ENCODE assay signal across 33 mouse cellular contexts in genomic region chr16:13153215-13153614, GRCm38 (mm10).
"Had no signal": no experiment of that assay in that cellular context is flagged by ENCODE, and none has a peak within 500 bp of the region (broad histone marks: within the 10 kb centered on the region; RNA-seq: fewer than 3 reads in every experiment).

No protein-coding gene starts in this region.

- H3K36me3 ChIP-seq: intestine, embryonic 15.5 days had no signal

- ATAC-seq: hindbrain, embryonic 16.5 days; hindbrain, postnatal 0 days; inflammation-experienced regulatory T-cells, adult 6 months; intestine, embryonic 15.5 days; intestine, embryonic 16.5 days; intestine, postnatal 0 days had no signal

- DNase-seq: heart, postnatal 10 days; heart, postnatal 4 days; kidney, adult 11 months; kidney, adult 18-20 months; kidney, adult 2 months; kidney, adult 8-10 months; kidney, adult 9 months; kidney, postnatal 10 days; kidney, postnatal 14 days; kidney, postnatal 25 days; kidney, postnatal 36 days; kidney, postnatal 4 days; layer of hippocampus, adult 9-11 months; layer of hippocampus, postnatal 36 days had no signal

- H3K9me3 ChIP-seq: heart, embryonic 12.5 days; heart, embryonic 13.5 days; heart, embryonic 15.5 days; hindbrain, embryonic 10.5 days; hindbrain, embryonic 12.5 days; hindbrain, embryonic 13.5 days; hindbrain, embryonic 15.5 days; intestine, embryonic 15.5 days; kidney, embryonic 15.5 days had no signal

- H3K4me3 ChIP-seq: heart, embryonic 12.5 days; heart, embryonic 13.5 days; heart, embryonic 15.5 days; hindbrain, embryonic 10.5 days; hindbrain, embryonic 12.5 days; hindbrain, embryonic 13.5 days; hindbrain, embryonic 15.5 days; intestine, embryonic 15.5 days; kidney, embryonic 15.5 days; layer of hippocampus, adult 2 months; left cerebral cortex, adult 2 months had no signal

- H3K27ac ChIP-seq: heart, embryonic 13.5 days; heart, embryonic 15.5 days; hindbrain, embryonic 10.5 days; hindbrain, embryonic 12.5 days; hindbrain, embryonic 13.5 days; hindbrain, embryonic 14.5 days; hindbrain, embryonic 15.5 days; hindbrain, postnatal 0 days; intestine, embryonic 15.5 days; kidney, embryonic 15.5 days; kidney, postnatal 0 days; layer of hippocampus, adult 2 months; left cerebral cortex, adult 2 months had no signal

- H3K4me2 ChIP-seq: heart, embryonic 11.5 days; heart, embryonic 12.5 days; heart, embryonic 13.5 days; heart, embryonic 15.5 days; hindbrain, embryonic 12.5 days; hindbrain, embryonic 13.5 days; hindbrain, embryonic 14.5 days; hindbrain, embryonic 15.5 days; intestine, embryonic 15.5 days; kidney, embryonic 15.5 days had no signal

- H3K27me3 ChIP-seq: heart, embryonic 12.5 days; heart, embryonic 13.5 days; heart, embryonic 15.5 days; hindbrain, embryonic 12.5 days; hindbrain, embryonic 13.5 days; hindbrain, embryonic 15.5 days; intestine, embryonic 15.5 days; kidney, embryonic 15.5 days had no signal

- H3K9ac ChIP-seq: heart, embryonic 12.5 days; heart, embryonic 13.5 days; heart, embryonic 15.5 days; hindbrain, embryonic 12.5 days; hindbrain, embryonic 13.5 days; hindbrain, embryonic 14.5 days; hindbrain, embryonic 15.5 days; intestine, embryonic 15.5 days; kidney, embryonic 15.5 days had no signal

- H3K4me1 ChIP-seq: hindbrain, embryonic 10.5 days; hindbrain, embryonic 12.5 days; hindbrain, embryonic 13.5 days; hindbrain, embryonic 15.5 days; intestine, embryonic 15.5 days; kidney, embryonic 15.5 days had no signal
